Mouse (Mus musculus) ovary, postnatal 14 days (tissue): Measurements from ENCODE around the gene Rps18.
"Not testable (repeated sequence)": the region's sequence is repeated elsewhere in the genome, so short reads cannot be mapped to it uniquely, and the experiment has no call there.

ENCODE experiments used
- DNase-seq: peaks from one replicate; pipeline ENCODE4 v3.0.0; 2022; ENCODE audit warnings: low spot score

Gene Rps18

GRCm38 (mm10) chr17:33955555-33956214 is at the start of gene Rps18, which contains the start of gene Vps52:
TSS of gene Rps18 (minus strand) at chr17:33956001.
TSS of gene Vps52 (plus strand) at chr17:33955812.
- peak; percentile 95 for DNase-seq

- no peak for DNase-seq
These were observed 47.6 kb upstream of the Rps18 start for GRCm38 (mm10) chr17:34003426-34003825.

GRCm38 (mm10) chr17:34000796-34001195 is 45.0 kb upstream of the Rps18 start:
- not testable (repeated sequence) for DNase-seq

GRCm38 (mm10) chr17:34000150-34000537 is 44.3 kb upstream of the Rps18 start, which contains the start of gene H2-K1:
TSS of gene H2-K1 (minus strand) at chr17:34000347.
- peak; percentile 86 for DNase-seq

- DNase-seq: no peak
These were observed 43.7 kb upstream of the Rps18 start for GRCm38 (mm10) chr17:33999341-34000149.

- not testable (repeated sequence) for DNase-seq
These were observed 42.9 kb upstream of the Rps18 start for GRCm38 (mm10) chr17:33998697-33999096.

- not testable (repeated sequence) for DNase-seq
These were observed 41.2 kb upstream of the Rps18 start for GRCm38 (mm10) chr17:33997025-33997424.

GRCm38 (mm10) chr17:33995651-33996050 is 39.9 kb upstream of the Rps18 start:
- DNase-seq: no peak

GRCm38 (mm10) chr17:33994959-33995358 is 39.2 kb upstream of the Rps18 start:
- DNase-seq: no peak

GRCm38 (mm10) chr17:33991788-33992664 is 36.2 kb upstream of the Rps18 start:
- DNase-seq: peak; percentile 38

- DNase-seq: peak; percentile 46
These were observed 26.3 kb upstream of the Rps18 start for GRCm38 (mm10) chr17:33982136-33982535.

GRCm38 (mm10) chr17:33981192-33981909 is 25.6 kb upstream of the Rps18 start:
- peak; percentile 52 for DNase-seq

- no peak for DNase-seq
These were observed 24.6 kb upstream of the Rps18 start for GRCm38 (mm10) chr17:33980181-33981035.

GRCm38 (mm10) chr17:33979512-33980050 is 23.8 kb upstream of the Rps18 start:
- DNase-seq: no peak

GRCm38 (mm10) chr17:33978631-33979031 is 22.8 kb upstream of the Rps18 start:
- DNase-seq: no peak

GRCm38 (mm10) chr17:33977861-33978557 is 22.2 kb upstream of the Rps18 start:
- no peak for DNase-seq

- DNase-seq: no peak
These were observed 17.8 kb upstream of the Rps18 start for GRCm38 (mm10) chr17:33973572-33973971.

GRCm38 (mm10) chr17:33972691-33973090 is 16.9 kb upstream of the Rps18 start:
- no peak for DNase-seq

GRCm38 (mm10) chr17:33969394-33969793 is 13.6 kb upstream of the Rps18 start:
- no peak for DNase-seq

- DNase-seq: no peak
These were observed 13.1 kb upstream of the Rps18 start for GRCm38 (mm10) chr17:33968927-33969326.
